Mouse (Mus musculus) c-Kit-negative CD71-positive TER-119-positive erythroid progenitor cells, embryonic 14.5 days (primary cell): Measurements from ENCODE around the gene Prkg1.

Source experiments
- DNase-seq: peaks from one replicate; pipeline ENCODE4 v3.0.0-alpha.2; 2013; ENCODE audit warnings: low read depth, low spot score

The Prkg1 gene

GRCm38 (mm10) chr19:31073959-31074716 lies 690.7 kb downstream of the Prkg1 start:
- no peak for DNase-seq

DNA sequence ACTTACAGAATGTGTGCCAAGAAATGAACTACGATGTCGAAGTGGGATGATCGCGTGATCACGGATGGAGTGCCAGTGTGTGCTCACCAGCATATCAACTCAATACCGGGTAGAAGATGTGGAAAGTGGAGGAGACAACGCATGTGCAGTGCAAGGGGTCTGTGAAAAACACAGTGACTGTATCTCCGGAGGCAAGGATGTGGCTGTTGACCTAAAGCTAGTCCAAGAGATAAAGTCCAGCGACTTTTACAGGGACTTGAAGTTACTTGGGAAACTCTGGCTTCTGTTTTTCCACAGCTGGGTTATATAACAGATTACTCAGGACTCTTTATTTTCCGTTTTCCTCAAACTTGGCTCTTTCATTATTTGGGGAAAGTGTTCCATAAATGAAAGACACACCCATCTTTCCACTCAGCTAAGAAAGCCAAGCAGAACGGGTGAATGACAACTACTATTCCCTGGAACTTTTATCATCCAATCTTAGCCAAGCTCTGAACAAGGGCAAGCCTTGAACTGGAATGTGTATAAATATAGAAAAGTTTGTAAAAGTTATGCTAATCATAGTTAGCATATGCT lies 699.5 kb downstream of the Prkg1 start:
- DNase-seq = no peak

- no peak for DNase-seq
Measured at GRCm38 (mm10) chr19:31064740-31065139, 700.1 kb downstream of the Prkg1 start.

- DNase-seq = no peak
Measured at GRCm38 (mm10) chr19:31046601-31047000, 718.2 kb downstream of the Prkg1 start.

GRCm38 (mm10) chr19:31040948-31041847 lies 723.6 kb downstream of the Prkg1 start:
- DNase-seq = no peak

GRCm38 (mm10) chr19:31038951-31039350 lies 725.9 kb downstream of the Prkg1 start:
- DNase-seq = no peak

GRCm38 (mm10) chr19:31031596-31031995 lies 733.2 kb downstream of the Prkg1 start:
- no peak for DNase-seq

GRCm38 (mm10) chr19:31026797-31027196 lies 738.0 kb downstream of the Prkg1 start:
- no peak for DNase-seq

DNA sequence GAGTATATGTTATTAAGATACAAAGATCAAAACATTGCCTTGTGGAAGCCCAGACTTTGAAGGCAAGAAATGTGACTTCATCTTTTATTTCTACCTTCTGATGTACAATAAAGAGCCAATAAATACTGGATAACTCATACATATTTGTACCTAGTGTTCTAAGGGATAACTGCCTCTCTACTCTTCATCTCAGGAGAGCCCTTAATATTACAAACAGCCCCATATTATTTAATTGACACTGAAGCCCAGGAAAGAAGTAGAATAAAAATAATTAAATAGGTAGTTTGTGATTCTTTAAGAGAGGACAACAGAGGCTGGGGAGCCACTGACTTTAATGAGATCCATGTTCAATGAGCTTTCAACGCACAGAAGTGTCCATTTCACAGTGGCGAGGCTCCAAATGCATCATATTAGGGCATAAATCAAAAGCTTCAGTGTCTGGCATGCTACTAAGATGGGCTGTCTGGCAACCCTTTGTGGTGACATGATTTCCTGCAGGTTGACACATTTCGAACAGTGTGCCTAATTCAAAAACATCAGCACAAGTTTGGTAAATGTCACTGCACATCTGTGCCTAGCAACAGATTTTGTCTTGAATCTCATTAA lies 753.2 kb downstream of the Prkg1 start:
- DNase-seq = no peak

DNA sequence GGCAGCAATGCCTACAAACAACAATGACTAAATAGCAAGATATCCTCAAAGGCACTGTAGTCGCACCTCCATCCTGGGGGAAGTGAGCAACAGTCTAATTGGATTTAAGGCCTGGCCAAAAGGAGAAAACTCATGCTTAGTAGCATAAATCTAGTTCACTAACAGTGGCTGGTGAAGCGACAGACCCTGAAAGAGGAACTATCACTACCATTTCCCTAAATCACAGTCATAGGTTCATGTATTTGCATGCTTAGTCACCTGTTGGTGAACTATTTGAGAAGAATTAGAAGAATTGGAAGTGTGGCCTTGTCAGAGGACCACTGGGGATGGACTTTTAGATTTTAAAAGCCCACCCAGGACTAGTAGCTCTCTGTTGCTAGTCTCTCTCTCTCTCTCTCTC lies 766.3 kb downstream of the Prkg1 start:
- DNase-seq = no peak

DNA sequence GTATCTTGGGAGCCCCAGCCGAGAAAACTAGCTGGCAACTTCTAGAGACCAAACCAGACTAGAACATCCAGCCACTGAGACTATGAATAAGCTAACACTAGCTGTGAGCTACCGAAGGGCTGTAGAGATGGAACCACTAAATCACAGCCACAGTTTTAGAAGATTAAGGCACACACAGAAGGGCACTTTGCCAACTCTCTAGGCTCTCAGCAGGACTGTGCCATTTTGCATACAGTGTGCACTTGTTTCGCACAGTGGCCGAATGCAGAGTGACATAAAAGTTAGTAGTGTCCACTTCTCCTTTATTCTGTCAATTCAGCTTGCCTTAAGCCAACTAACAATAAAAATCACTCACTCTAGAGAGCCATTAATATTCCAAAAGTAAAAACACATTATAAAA lies 774.4 kb downstream of the Prkg1 start:
- no peak for DNase-seq

DNA sequence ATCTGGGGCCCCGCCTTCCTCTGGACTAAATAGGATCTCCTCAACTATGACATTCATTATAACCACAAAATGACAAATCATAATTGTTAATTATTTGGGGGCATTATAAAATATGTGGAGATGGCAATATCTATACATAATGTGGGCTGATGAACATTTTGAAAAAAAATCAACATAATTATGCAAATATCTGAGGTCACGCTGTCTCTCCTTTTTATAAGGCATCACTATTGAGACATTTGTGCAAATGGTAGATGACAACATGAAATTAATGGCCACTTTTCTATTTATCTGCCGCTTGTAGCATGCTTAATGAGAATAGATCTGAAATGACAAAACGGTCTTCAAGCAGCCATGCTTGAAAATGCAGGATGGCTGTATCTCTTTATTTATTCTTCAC lies 782.4 kb downstream of the Prkg1 start:
- no peak for DNase-seq

- DNase-seq = no peak
Measured at GRCm38 (mm10) chr19:30978096-30978495, 786.7 kb downstream of the Prkg1 start.

GRCm38 (mm10) chr19:30950610-30951009 lies 814.2 kb downstream of the Prkg1 start:
- DNase-seq = no peak

- no peak for DNase-seq
Measured at GRCm38 (mm10) chr19:30948202-30948601, 816.6 kb downstream of the Prkg1 start.

DNA sequence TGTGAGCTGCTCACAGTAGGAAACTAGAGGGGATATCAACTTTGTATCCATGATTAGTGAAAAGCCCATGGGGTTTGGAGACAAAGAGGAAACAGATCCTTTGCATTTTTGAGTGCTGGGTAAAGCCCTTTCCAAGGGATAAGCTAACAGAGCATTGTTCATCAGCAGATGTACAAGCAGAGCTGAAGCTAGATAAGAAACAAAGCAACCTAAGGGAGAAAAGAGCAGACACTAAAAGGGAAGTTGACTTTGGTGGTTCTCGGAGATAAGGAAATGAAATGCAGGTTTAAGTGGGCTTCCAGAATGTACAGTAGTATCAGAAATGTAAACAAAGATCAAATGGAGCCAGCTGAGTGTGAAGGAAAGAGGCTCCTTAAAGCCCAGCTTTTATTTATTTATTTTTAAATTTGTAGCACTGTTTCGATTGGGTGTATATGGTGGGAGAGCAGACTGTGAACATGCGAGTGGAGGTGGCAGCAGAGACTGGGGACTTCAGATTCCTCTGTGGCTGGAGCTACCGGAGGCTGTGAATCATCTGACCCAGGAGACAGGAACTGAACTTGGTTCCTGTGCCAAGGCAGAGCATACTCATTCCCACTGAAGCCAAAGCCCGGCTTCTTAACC lies 822.4 kb downstream of the Prkg1 start:
- DNase-seq = no peak

DNA sequence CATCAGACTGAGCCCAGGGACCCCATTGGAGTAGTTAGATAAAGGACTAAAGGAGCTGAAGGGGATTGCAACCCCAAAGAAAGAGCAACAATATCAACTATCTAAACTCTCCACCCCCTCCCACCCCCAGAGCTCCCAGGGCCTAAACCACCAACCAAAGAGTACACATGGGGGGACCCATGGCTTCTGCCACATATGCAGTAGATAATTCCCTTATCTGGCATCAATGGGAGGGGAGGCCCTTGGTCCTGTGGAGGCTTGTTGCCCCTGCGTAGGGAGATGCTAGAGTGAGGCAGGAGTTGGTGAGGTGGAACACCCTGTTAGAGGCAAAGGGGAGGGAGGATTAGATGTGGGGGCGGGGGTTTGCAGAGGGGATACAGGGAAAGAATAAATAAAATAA lies 826.8 kb downstream of the Prkg1 start:
- DNase-seq = no peak

DNA sequence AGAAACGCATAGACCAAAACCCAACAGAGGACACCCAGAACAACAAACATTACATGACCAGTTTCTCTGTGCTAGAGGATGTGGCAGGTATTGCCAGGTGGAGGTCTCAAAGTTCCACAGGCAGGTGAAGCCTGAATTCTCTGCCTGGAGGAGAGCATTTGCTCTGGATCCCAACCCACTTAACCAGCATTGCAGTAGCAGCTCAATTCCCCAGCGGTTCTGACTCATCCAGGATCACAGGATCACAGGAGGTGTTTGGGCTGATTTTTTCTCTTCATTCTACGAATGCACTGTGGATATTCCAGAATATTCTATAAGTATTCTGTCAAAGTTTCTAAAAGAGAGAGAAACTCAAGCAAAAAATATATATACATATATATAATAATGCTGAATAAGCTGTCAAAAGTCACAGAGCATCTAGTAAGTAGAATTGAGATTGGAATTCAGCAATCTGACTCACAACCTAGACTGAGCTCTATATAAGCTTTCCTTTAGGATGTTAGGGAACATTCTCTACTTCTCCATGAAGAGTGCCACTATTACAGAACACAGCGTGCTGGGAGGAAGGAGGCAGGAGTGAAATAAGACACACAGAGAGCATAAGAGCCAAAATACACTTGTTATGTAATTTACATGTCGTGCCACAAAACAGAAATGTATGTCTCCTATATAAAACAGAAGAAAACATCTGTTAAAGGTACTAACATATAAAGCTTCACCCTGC lies 833.2 kb downstream of the Prkg1 start:
- no peak for DNase-seq

- DNase-seq = no peak
Measured at GRCm38 (mm10) chr19:30924032-30924431, 840.8 kb downstream of the Prkg1 start.

DNA sequence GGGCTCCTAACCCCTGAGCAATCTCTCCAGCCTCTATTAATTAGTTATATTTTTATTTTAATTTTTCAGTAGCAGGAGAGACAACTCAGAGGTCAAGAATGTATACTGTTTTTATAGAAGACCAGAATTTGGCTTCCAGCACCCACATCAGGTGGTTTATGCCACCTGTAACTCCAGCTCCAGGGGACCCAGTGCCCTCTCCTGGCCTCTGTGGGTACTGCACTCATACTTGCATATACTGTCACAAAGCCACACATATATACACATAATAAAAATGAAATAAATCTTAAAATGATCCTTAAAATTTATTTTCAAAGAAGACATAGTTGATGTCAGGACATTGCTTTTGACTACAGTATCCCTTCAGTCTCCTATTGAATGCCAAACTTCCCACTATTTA lies 862.5 kb downstream of the Prkg1 start:
- no peak for DNase-seq

- no peak for DNase-seq
Measured at GRCm38 (mm10) chr19:30901025-30901424, 863.8 kb downstream of the Prkg1 start.
